15 mouse cellular contexts compared by ENCODE assay signal in genomic region chr8:107652226-107652625, GRCm38 (mm10).
"Had no signal": no experiment of that assay in that cellular context is flagged by ENCODE, and none has a peak within 500 bp of the region (broad histone marks: within the 10 kb centered on the region; RNA-seq: fewer than 3 reads in every experiment).

No protein-coding gene starts in this region.

- H3K9me3 ChIP-seq: liver, embryonic 13.5 days; lung, embryonic 15.5 days; midbrain, embryonic 12.5 days had no signal

- H3K36me3 ChIP-seq: liver, embryonic 13.5 days; lung, embryonic 15.5 days; midbrain, embryonic 12.5 days had no signal

- H3K9ac ChIP-seq: liver, embryonic 13.5 days; liver, postnatal 0 days; lung, embryonic 15.5 days; midbrain, embryonic 12.5 days had no signal

- H3K27ac ChIP-seq: liver, embryonic 13.5 days; lung, embryonic 15.5 days; midbrain, embryonic 12.5 days had no signal

- DNase-seq: kidney, postnatal 14 days; layer of hippocampus, adult 9-11 months; layer of hippocampus, postnatal 36 days; liver; liver, embryonic 13.5 days; liver, postnatal 0 days; lung, postnatal 14 days; retina, postnatal 1 day; right cerebral cortex, postnatal 4 days; spleen, adult 18-20 months; thymus, adult 18-20 months; thymus, postnatal 14 days had no signal

- ATAC-seq: intestine, embryonic 16.5 days; liver, postnatal 0 days had no signal

- H3K4me3 ChIP-seq: liver, embryonic 13.5 days; lung, embryonic 15.5 days; midbrain, embryonic 12.5 days had no signal

- H3K4me2 ChIP-seq: liver, embryonic 13.5 days; lung, embryonic 15.5 days; midbrain, embryonic 12.5 days had no signal

- H3K27me3 ChIP-seq: liver, embryonic 13.5 days; lung, embryonic 15.5 days; midbrain, embryonic 12.5 days had no signal

- H3K4me1 ChIP-seq: liver, embryonic 13.5 days; lung, embryonic 15.5 days; midbrain, embryonic 12.5 days had no signal
